Mouse (Mus musculus): Measurements from ENCODE around the gene Gata5. TPM values are rescaled to one million over a fixed set of nuclear protein-coding genes. Genes with fewer than 3 reads are reported as not detected.

The Gata5 gene
- polyA plus RNA-seq, 1 experiment from 2014 or later, result not detected

- ATAC-seq (ENCODE audit: low read depth), result no peak
Observed at GRCm38 (mm10) chr2:180288966-180289365, 45.5 kb downstream of the Gata5 start.

GRCm38 (mm10) chr2:180279321-180279720 lies 55.2 kb downstream of the Gata5 start:
- ATAC-seq (ENCODE audit: low read depth), result no peak
- Histone ChIP-seq H3K4me3 (ENCODE audit: low read depth, low read length) (no peak overlapping the region), H3K4me1 (ENCODE audit: control insufficient read depth, insufficient read depth, low read length) (no peaks in the 10 kb centered on the region), H3K4me2 (ENCODE audit: low read depth, low read length) (no peak overlapping the region), H3K9ac (replicated peaks; ENCODE audit: low read depth, low read length) (no peak overlapping the region), H3K27ac (ENCODE audit: low read depth, low read length) (no peak overlapping the region), H3K9me3 (ENCODE audit: control insufficient read depth, low read length) (no peaks in the 10 kb centered on the region), H3K27me3 (ENCODE audit: control insufficient read depth, insufficient read depth, low read length) (no peaks in the 10 kb centered on the region), H3K36me3 (ENCODE audit: control insufficient read depth, insufficient read depth, low read length) (no peaks in the 10 kb centered on the region)
- WGBS, result 83% methylated on average over 8 of the region's 8 CpGs

More at GRCm38 (mm10) chr2:180288966-180289365, 45.5 kb downstream of the Gata5 start:
- H3K4me2 ChIP-seq (ENCODE audit: low read depth, low read length), result no peak overlapping the region
- no peaks in the 10 kb centered on the region for H3K9me3 ChIP-seq (ENCODE audit: control insufficient read depth, low read length)
- no peak overlapping the region for H3K9ac ChIP-seq (replicated peaks; ENCODE audit: low read depth, low read length)
- no peak overlapping the region for H3K4me3 ChIP-seq (ENCODE audit: low read depth, low read length)
- H3K4me1 ChIP-seq (ENCODE audit: control insufficient read depth, insufficient read depth, low read length), result no peaks in the 10 kb centered on the region
- H3K27me3 ChIP-seq (ENCODE audit: control insufficient read depth, insufficient read depth, low read length), result no peaks in the 10 kb centered on the region
- H3K27ac ChIP-seq (ENCODE audit: low read depth, low read length), result no peak overlapping the region
- WGBS, result 61% methylated on average over 11 of the region's 11 CpGs
- no peaks in the 10 kb centered on the region for H3K36me3 ChIP-seq (ENCODE audit: control insufficient read depth, insufficient read depth, low read length)

GRCm38 (mm10) chr2:180277773-180278320 lies 56.7 kb downstream of the Gata5 start:
- no peak overlapping the region for H3K4me3 ChIP-seq (ENCODE audit: low read depth, low read length)
- H3K27ac ChIP-seq (ENCODE audit: low read depth, low read length), result no peak overlapping the region
- H3K36me3 ChIP-seq (ENCODE audit: control insufficient read depth, insufficient read depth, low read length), result no peaks in the 10 kb centered on the region
- H3K4me1 ChIP-seq (ENCODE audit: control insufficient read depth, insufficient read depth, low read length), result no peaks in the 10 kb centered on the region
- no peak overlapping the region for H3K9ac ChIP-seq (replicated peaks; ENCODE audit: low read depth, low read length)
- WGBS, result 80% methylated on average over 8 of the region's 8 CpGs
- no peak for ATAC-seq (ENCODE audit: low read depth)
- no peaks in the 10 kb centered on the region for H3K27me3 ChIP-seq (ENCODE audit: control insufficient read depth, insufficient read depth, low read length)
- H3K4me2 ChIP-seq (ENCODE audit: low read depth, low read length), result no peak overlapping the region
- no peaks in the 10 kb centered on the region for H3K9me3 ChIP-seq (ENCODE audit: control insufficient read depth, low read length)

- no peaks in the 10 kb centered on the region for H3K9me3 ChIP-seq (ENCODE audit: control insufficient read depth, low read length)
- H3K4me2 ChIP-seq (ENCODE audit: low read depth, low read length), result no peak overlapping the region
- no peak overlapping the region for H3K27ac ChIP-seq (ENCODE audit: low read depth, low read length)
- 78% methylated on average over 8 of the region's 8 CpGs for WGBS
- ATAC-seq (ENCODE audit: low read depth), result no peak
- H3K9ac ChIP-seq (replicated peaks; ENCODE audit: low read depth, low read length), result no peak overlapping the region
- H3K4me1 ChIP-seq (ENCODE audit: control insufficient read depth, insufficient read depth, low read length), result peaks cover 8% of the 10 kb centered on the region
- no peak overlapping the region for H3K4me3 ChIP-seq (ENCODE audit: low read depth, low read length)
- no peaks in the 10 kb centered on the region for H3K27me3 ChIP-seq (ENCODE audit: control insufficient read depth, insufficient read depth, low read length)
- no peaks in the 10 kb centered on the region for H3K36me3 ChIP-seq (ENCODE audit: control insufficient read depth, insufficient read depth, low read length)
Observed at GRCm38 (mm10) chr2:180276851-180277259, 57.6 kb downstream of the Gata5 start.

GRCm38 (mm10) chr2:180276385-180276784 lies 58.1 kb downstream of the Gata5 start:
- H3K4me3 ChIP-seq (ENCODE audit: low read depth, low read length), result no peak overlapping the region
- H3K27me3 ChIP-seq (ENCODE audit: control insufficient read depth, insufficient read depth, low read length), result no peaks in the 10 kb centered on the region
- no peak overlapping the region for H3K4me2 ChIP-seq (ENCODE audit: low read depth, low read length)
- H3K9ac ChIP-seq (replicated peaks; ENCODE audit: low read depth, low read length), result no peak overlapping the region
- no peaks in the 10 kb centered on the region for H3K36me3 ChIP-seq (ENCODE audit: control insufficient read depth, insufficient read depth, low read length)
- ATAC-seq (ENCODE audit: low read depth), result no peak
- H3K4me1 ChIP-seq (ENCODE audit: control insufficient read depth, insufficient read depth, low read length), result peaks cover 11% of the 10 kb centered on the region
- H3K9me3 ChIP-seq (ENCODE audit: control insufficient read depth, low read length), result no peaks in the 10 kb centered on the region
- 67% methylated on average over 4 of the region's 4 CpGs for WGBS
- no peak overlapping the region for H3K27ac ChIP-seq (ENCODE audit: low read depth, low read length)

GRCm38 (mm10) chr2:180275836-180276235 lies 58.7 kb downstream of the Gata5 start:
- H3K36me3 ChIP-seq (ENCODE audit: control insufficient read depth, insufficient read depth, low read length), result no peaks in the 10 kb centered on the region
- no peaks in the 10 kb centered on the region for H3K27me3 ChIP-seq (ENCODE audit: control insufficient read depth, insufficient read depth, low read length)
- ATAC-seq (ENCODE audit: low read depth), result no peak
- H3K9me3 ChIP-seq (ENCODE audit: control insufficient read depth, low read length), result no peaks in the 10 kb centered on the region
- H3K4me2 ChIP-seq (ENCODE audit: low read depth, low read length), result no peak overlapping the region
- H3K4me3 ChIP-seq (ENCODE audit: low read depth, low read length), result no peak overlapping the region
- H3K27ac ChIP-seq (ENCODE audit: low read depth, low read length), result no peak overlapping the region
- peaks cover 11% of the 10 kb centered on the region for H3K4me1 ChIP-seq (ENCODE audit: control insufficient read depth, insufficient read depth, low read length)
- H3K9ac ChIP-seq (replicated peaks; ENCODE audit: low read depth, low read length), result no peak overlapping the region
- 2% methylated on average over 8 of the region's 8 CpGs for WGBS

Other genes with a start within 250 kb of the Gata5 start
- 1.5 and 1.8 TPM in 2 replicates for gene Hrh3, start 230.2 kb downstream of the Gata5 start, polyA plus RNA-seq (2014; fragmentation: Nextera tagmentation; extraction: Ambion mirVana)
- 77.4 and 78.2 TPM in 2 replicates for gene Osbpl2, start 215.4 kb downstream of the Gata5 start, polyA plus RNA-seq (2014; fragmentation: Nextera tagmentation; extraction: Ambion mirVana)
- gene Adrm1, start 163.2 kb downstream of the Gata5 start, polyA plus RNA-seq (2014; fragmentation: Nextera tagmentation; extraction: Ambion mirVana), result 147 and 154 TPM in 2 replicates
- 1.2 and 2.0 TPM in 2 replicates for gene Lama5, start 108.8 kb downstream of the Gata5 start, polyA plus RNA-seq (2014; fragmentation: Nextera tagmentation; extraction: Ambion mirVana)
- 398 and 421 TPM in 2 replicates for gene Rps21, start 77.3 kb downstream of the Gata5 start, polyA plus RNA-seq (2014; fragmentation: Nextera tagmentation; extraction: Ambion mirVana)
- 32.9 and 33.3 TPM in 2 replicates for gene Cables2, start 61.2 kb downstream of the Gata5 start, polyA plus RNA-seq (2014; fragmentation: Nextera tagmentation; extraction: Ambion mirVana)
- gene Rbbp8nl, start 44.8 kb downstream of the Gata5 start, polyA plus RNA-seq (2014; fragmentation: Nextera tagmentation; extraction: Ambion mirVana), result not detected in 2 replicates
- 2.0 and 2.4 TPM in 2 replicates for gene Slco4a1, start 121.5 kb upstream of the Gata5 start, polyA plus RNA-seq (2014; fragmentation: Nextera tagmentation; extraction: Ambion mirVana)
- 1.6 and 2.3 TPM in 2 replicates for gene Ntsr1, start 165.3 kb upstream of the Gata5 start, polyA plus RNA-seq (2014; fragmentation: Nextera tagmentation; extraction: Ambion mirVana)
- gene Mrgbp, start 246.6 kb upstream of the Gata5 start, polyA plus RNA-seq (2014; fragmentation: Nextera tagmentation; extraction: Ambion mirVana), result 40.0 and 41.8 TPM in 2 replicates

Measured in neural tube, embryonic 14.5 days (tissue).